Mouse (Mus musculus): ENCODE measurements at regions not wholly inside any gene's neighbourhood (a gene's known extent, or its start where the extent isn't known, plus 50 kb on each side); places are given as distances from the start of the nearest gene placed in this dataset.

DNA sequence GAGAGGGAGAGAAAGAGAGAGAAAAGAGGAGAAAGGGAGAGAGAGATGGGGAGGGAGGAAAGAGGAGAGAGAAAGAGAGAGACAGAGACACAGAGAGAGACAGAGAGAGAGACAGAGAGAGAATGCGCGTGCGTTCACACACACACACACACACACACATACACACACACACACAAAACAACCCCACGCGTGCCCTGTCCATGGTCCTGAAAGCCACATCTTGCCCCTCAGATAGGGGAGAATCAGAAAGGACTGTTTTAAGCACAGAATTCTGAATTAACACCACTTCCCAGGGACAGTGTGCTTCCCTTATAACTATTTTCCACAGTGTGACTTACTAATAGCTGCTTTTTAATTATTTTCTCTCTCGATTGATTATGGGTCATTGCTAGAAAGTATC, 368.7 kb upstream of the Camk1g start:
- TF ChIP-seq CTCF (IDR thresholded peaks at IDR 0.05; ENCODE audit: extremely low read depth, insufficient read length, insufficient replicate concordance, low read depth, low read length) (no peak), POLR2A (IDR thresholded peaks at IDR 0.05; ENCODE audit: low read depth, low read length) (no peak)

All from small intestine, adult 2 months (tissue).